Mouse (Mus musculus) kidney, embryonic 15.5 days (tissue): ENCODE measurements around the gene D1Pas1. TPM values are rescaled to one million over a fixed set of nuclear protein-coding genes. Genes with fewer than 3 reads are reported as not detected.

Experiments
- ATAC-seq: fragments of 200-750 bp; cut with Nextera tagmentation; replicated peaks from 2 replicates; pipeline ENCODE4 v1.8.0; 2017; ENCODE audit warnings: moderate TSS enrichment; ENCODE audit not compliant: low FRiP score
- H3K27ac ChIP-seq: fragments of 300-500 bp; sonication (generic); 2 replicates; pipeline ENCODE4 v1.5.1; 2015; ENCODE audit warnings: mild to moderate bottlenecking, inconsistent platforms
- H3K27me3 ChIP-seq: fragments of 300-500 bp; sonication (generic); 2 replicates; pipeline ENCODE4 v1.6.1; 2015; ENCODE audit warnings: inconsistent platforms
- H3K36me3 ChIP-seq: fragments of 300-500 bp; sonication (generic); 2 replicates; pipeline ENCODE4 v1.6.1; 2015; ENCODE audit warnings: inconsistent platforms
- H3K4me1 ChIP-seq: fragments of 300-500 bp; sonication (generic); 2 replicates; pipeline ENCODE4 v1.6.1; 2015; ENCODE audit warnings: inconsistent platforms
- H3K4me2 ChIP-seq: fragments of 300-500 bp; sonication (generic); 2 replicates; pipeline ENCODE4 v1.6.1; 2015; ENCODE audit warnings: moderate library complexity, mild to moderate bottlenecking, inconsistent platforms
- H3K4me3 ChIP-seq: fragments of 300-500 bp; sonication (generic); replicated peaks from 2 replicates; pipeline ENCODE4 v1.5.1; 2015; ENCODE audit warnings: mild to moderate bottlenecking, inconsistent platforms
- H3K9ac ChIP-seq: fragments of 300-500 bp; sonication (generic); 2 replicates; pipeline ENCODE4 v1.6.1; 2015; ENCODE audit warnings: mild to moderate bottlenecking, inconsistent platforms
- H3K9me3 ChIP-seq: fragments of 300-500 bp; sonication (generic); replicated peaks from 2 replicates; pipeline ENCODE4 v1.6.1; 2016; ENCODE audit warnings: inconsistent platforms
- WGBS: fragments of 180-500 bp; shearing (Covaris S2); methylation state at CpG from one replicate; pipeline ENCODE4 v1.1.7; 2015; ENCODE audit warnings: mixed read lengths; 5-methylcytosine and 5-hydroxymethylcytosine counted together
- polyA plus RNA-seq: library from polyadenylated mRNA; unstranded; fragments of >200 nt; fragmentation: Nextera tagmentation; extraction: Ambion mirVana; gene quantifications from 2 replicates; pipeline ENCODE4 v1.2.1, GENCODE M21; 2015

Gene D1Pas1
- polyA plus RNA-seq, 1 experiment from 2014 or later: 0.10 TPM

- H3K4me3 ChIP-seq: no peak overlapping the region
- WGBS: 77% methylated on average over 7 of the region's 7 CpGs
Measured at GRCm38 (mm10) chr1:187020011-187020410, 52.8 kb downstream of the D1Pas1 start.

More at GRCm38 (mm10) chr1:187020011-187020410, 52.8 kb downstream of the D1Pas1 start:
- H3K4me1 ChIP-seq: no peaks in the 10 kb centered on the region
- no peaks in the 10 kb centered on the region for H3K36me3 ChIP-seq
- no peak overlapping the region for H3K9ac ChIP-seq
- no peaks in the 10 kb centered on the region for H3K9me3 ChIP-seq
- H3K4me2 ChIP-seq: no peak overlapping the region
- no peak for ATAC-seq
- H3K27me3 ChIP-seq: no peaks in the 10 kb centered on the region
- H3K27ac ChIP-seq: no peak overlapping the region

Other genes with a start within 250 kb of the D1Pas1 start
- 72.6 and 75.5 TPM in 2 replicates for gene Rrp15, start 218.1 kb upstream of the D1Pas1 start, polyA plus RNA-seq
- gene Spata17, start 248.0 kb downstream of the D1Pas1 start, polyA plus RNA-seq: 1.1 and 1.2 TPM in 2 replicates
- 19.8 and 21.1 TPM in 2 replicates for gene Gpatch2, start 248.1 kb downstream of the D1Pas1 start, polyA plus RNA-seq